Mouse (Mus musculus) cortical plate, adult 2 months (tissue): ENCODE results near the gene Usp33.

Source experiments
- CTCF ChIP-seq: fragments of 200-500 bp; IDR thresholded peaks from 2 replicates; pipeline ENCODE4 v1.5.1; 2011; ENCODE audit warnings: mild to moderate bottlenecking, control low read depth, low read length; ENCODE audit not compliant: insufficient read depth; ENCODE audit errors: extremely low read depth
- POLR2A ChIP-seq: fragments of 200-500 bp; IDR thresholded peaks from 2 replicates; pipeline ENCODE4 v1.6.1; 2011; ENCODE audit warnings: mild to moderate bottlenecking, low read length, control low read depth; ENCODE audit not compliant: insufficient read depth; ENCODE audit errors: extremely low read depth

GRCm38 (mm10) chr3:152400441-152400840 is 54.2 kb downstream of the Usp33 start:
- no peak for TF ChIP-seq CTCF
- TF ChIP-seq POLR2A: no peak
